Mouse (Mus musculus): ENCODE measurements at regions not wholly inside any gene's neighbourhood (a gene's known extent, or its start where the extent isn't known, plus 50 kb on each side); places are given as distances from the start of the nearest gene placed in this dataset.

- Histone ChIP-seq H3K27ac (no peak overlapping the region), H3K9me3 (replicated peaks) (no peaks in the 10 kb centered on the region), H3K27me3 (no peaks in the 10 kb centered on the region), H3K4me2 (peak overlapping the region; percentile 7; the same call in 1 of the 2 replicates), H3K36me3 (ENCODE audit: poor library complexity, severe bottlenecking) (no peaks in the 10 kb centered on the region), H3K4me3 (no peak overlapping the region), H3K9ac (no peak overlapping the region), H3K4me1 (peaks cover 10% of the 10 kb centered on the region)
- WGBS = 53% methylated on average over 8 of the region's 8 CpGs
- ATAC-seq = no peak
Measured at GRCm38 (mm10) chr13:103970415-103970814, 50.1 kb upstream of the Erbin start.
